Mouse (Mus musculus) spleen, adult 2 months (tissue): ENCODE measurements around the gene Pcbp4.

Source experiments
- CTCF ChIP-seq: fragments of 200-500 bp; IDR thresholded peaks from 2 replicates; pipeline ENCODE4 v1.5.1; 2011; ENCODE audit warnings: mild to moderate bottlenecking, inconsistent platforms; ENCODE audit not compliant: insufficient read depth, insufficient read length, insufficient replicate concordance; ENCODE audit errors: extremely low read depth
- POLR2A ChIP-seq: fragments of 200-500 bp; IDR thresholded peaks from 2 replicates; pipeline ENCODE4 v1.6.1; 2011; ENCODE audit warnings: low read depth, low read length, inconsistent platforms

GRCm38 (mm10) chr9:106453271-106454070 is at the start of gene Pcbp4:
- no peak for TF ChIP-seq POLR2A
- no peak for TF ChIP-seq CTCF
